Mouse (Mus musculus): ENCODE data around the gene Zfp46.

DNA sequence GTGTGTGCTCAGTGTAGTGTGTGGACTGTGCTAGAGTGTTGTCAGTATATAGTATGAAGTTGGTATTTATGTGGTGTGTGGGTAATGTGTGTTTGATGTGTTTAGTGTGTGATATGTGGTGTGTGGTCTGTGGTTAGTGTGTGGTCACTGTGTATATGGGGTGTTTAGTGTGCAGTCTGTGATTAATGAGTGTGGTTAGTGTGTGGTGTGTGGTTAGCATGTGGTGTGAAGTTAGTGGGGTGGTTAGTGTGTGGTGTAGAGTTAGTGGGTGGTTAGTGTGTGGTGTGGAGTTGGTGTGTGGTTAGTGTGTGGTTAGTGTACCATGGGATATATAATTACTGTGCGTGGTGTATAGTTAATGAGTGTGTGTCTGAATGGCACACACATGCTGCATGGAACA is 15.6 kb upstream of the Zfp46 start:
- TF ChIP-seq CTCF (IDR thresholded peaks at IDR 0.05 in 2 of 3, conservative IDR thresholded peaks at IDR 0.05 in 1 of 3; ENCODE audit: control insufficient read depth in 1 of 3, insufficient read depth in 1 of 3, low read depth in 2 of 3, low read length in 3 of 3, poor library complexity in 1 of 3, severe bottlenecking in 1 of 3) (no peak), USF1 (IDR thresholded peaks at IDR 0.05; ENCODE audit: low read depth, low read length) (no peak), RCOR1 (IDR thresholded peaks at IDR 0.05; ENCODE audit: low read depth, low read length) (no peak)

All from MEL (cell line).